Mouse (Mus musculus) CH12.LX (cell line): ENCODE measurements around the gene Ccdc144b. TPM values are rescaled to one million over a fixed set of nuclear protein-coding genes. Genes with fewer than 3 reads are reported as not detected.
A peak's percentile ranks its signal among the peaks of the same experiment; 100 is the strongest.

Experiments used
- DNase-seq: peaks from one replicate; pipeline ENCODE4 v3.0.0-alpha.2; 2013; ENCODE audit errors: extremely low read depth
- H3K27ac ChIP-seq: 2 replicates; pipeline ENCODE4 v1.5.1; 2012; ENCODE audit warnings: low read depth, mild to moderate bottlenecking, control low read depth, moderate library complexity; ENCODE audit not compliant: insufficient read depth
- H3K27me3 ChIP-seq: replicated peaks from 2 replicates; pipeline ENCODE3; 2012; ENCODE audit warnings: inconsistent platforms
- H3K36me3 ChIP-seq, 2 experiments: replicated peaks in 1 of 2; 2 replicates each; pipeline versions ENCODE3 to v1.6.1; 2012; ENCODE audit warnings: inconsistent platforms in 1 of 2, low read length in 1 of 2, mild to moderate bottlenecking in 1 of 2, mixed read lengths in 1 of 2, moderate library complexity in 1 of 2; ENCODE audit not compliant: control insufficient read depth in 1 of 2, insufficient read depth in 1 of 2
- H3K4me1 ChIP-seq, 2 experiments: 2 replicates each; pipeline ENCODE4 v1.6.1; 2012; ENCODE audit warnings: inconsistent platforms in 1 of 2, moderate library complexity in 1 of 2; ENCODE audit not compliant: insufficient read depth in 2 of 2, control insufficient read depth in 1 of 2
- H3K4me2 ChIP-seq: 2 replicates; pipeline ENCODE4 v1.6.1; 2012; ENCODE audit warnings: low read depth, mild to moderate bottlenecking, control low read depth; ENCODE audit not compliant: poor library complexity, insufficient read depth, severe bottlenecking
- H3K4me3 ChIP-seq, 3 experiments: fragments of 150-350 bp in 1 of 3; sonication (generic) in 1 of 3; replicated peaks in 1 of 3; 2 replicates each; pipeline versions ENCODE3 to v1.5.1; 2011 to 2012; ENCODE audit warnings: low read depth in 2 of 3, low read length in 2 of 3, mild to moderate bottlenecking in 2 of 3, moderate library complexity in 2 of 3, control low read depth in 1 of 3, improper control_type of control experiment in 1 of 3, inconsistent platforms in 1 of 3, mixed read lengths in 1 of 3; ENCODE audit not compliant: poor library complexity in 1 of 3
- H3K79me2 ChIP-seq: replicated peaks from 2 replicates; pipeline ENCODE4 v1.6.1; 2012; ENCODE audit warnings: mild to moderate bottlenecking, moderate library complexity; ENCODE audit not compliant: control insufficient read depth, poor library complexity, insufficient read depth, severe bottlenecking; ENCODE audit errors: extremely low read depth
- H3K9ac ChIP-seq: 2 replicates; pipeline ENCODE4 v1.6.1; 2012; ENCODE audit warnings: low read depth, mild to moderate bottlenecking, control low read depth, moderate library complexity; ENCODE audit not compliant: insufficient read depth
- H3K9me3 ChIP-seq: replicated peaks from 2 replicates; pipeline ENCODE3; 2012; ENCODE audit warnings: low read length, inconsistent platforms, mixed read lengths
- CHD1 ChIP-seq: IDR thresholded peaks from 2 replicates; pipeline ENCODE4 v1.6.1; 2012; ENCODE audit warnings: low read depth, low read length, improper control_type of control experiment, inconsistent platforms
- CTCF ChIP-seq, 2 experiments: IDR thresholded peaks in 1 of 2; conservative IDR thresholded peaks in 1 of 2; 2 replicates each; pipeline ENCODE4 v1.5.1; 2011 to 2012; ENCODE audit warnings: low read depth in 2 of 2, low read length in 2 of 2, improper control_type of control experiment in 1 of 2, inconsistent platforms in 1 of 2, mild to moderate bottlenecking in 1 of 2, moderate library complexity in 1 of 2
- E2F4 ChIP-seq: IDR thresholded peaks from 2 replicates; pipeline ENCODE4 v1.6.1; 2011; ENCODE audit warnings: low read depth, low read length, improper control_type of control experiment; ENCODE audit not compliant: insufficient replicate concordance
- ELF1 ChIP-seq: IDR thresholded peaks from 2 replicates; pipeline ENCODE4 v1.6.1; 2014; ENCODE audit warnings: low read depth, mild to moderate bottlenecking, inconsistent platforms, low read length, improper control_type of control experiment
- EP300 ChIP-seq: IDR thresholded peaks from 2 replicates; pipeline ENCODE4 v1.6.1; 2011; ENCODE audit warnings: low read length, improper control_type of control experiment
- GABPA ChIP-seq: IDR thresholded peaks from 2 replicates; pipeline ENCODE4 v1.6.1; 2012; ENCODE audit warnings: low read depth, low read length, improper control_type of control experiment, inconsistent platforms; ENCODE audit not compliant: insufficient replicate concordance
- IRF4 ChIP-seq: IDR thresholded peaks from 2 replicates; pipeline ENCODE4 v1.6.1; 2014; ENCODE audit warnings: low read depth, mild to moderate bottlenecking, inconsistent platforms, low read length, improper control_type of control experiment
- JUN ChIP-seq: IDR thresholded peaks from 2 replicates; pipeline ENCODE4 v1.6.1; 2011; ENCODE audit warnings: low read depth, mild to moderate bottlenecking, low read length, improper control_type of control experiment, moderate library complexity; ENCODE audit not compliant: insufficient read depth
- MAFK ChIP-seq: IDR thresholded peaks from 2 replicates; pipeline ENCODE4 v1.6.1; 2011; ENCODE audit warnings: low read length, improper control_type of control experiment; ENCODE audit not compliant: insufficient replicate concordance
- MEF2A ChIP-seq: IDR thresholded peaks from 2 replicates; pipeline ENCODE4 v1.6.1; 2014; ENCODE audit warnings: low read depth, mild to moderate bottlenecking, inconsistent platforms, low read length, improper control_type of control experiment, borderline replicate concordance
- NELFE ChIP-seq: IDR thresholded peaks from 2 replicates; pipeline ENCODE4 v1.6.1; 2011; ENCODE audit warnings: low read depth, low read length, improper control_type of control experiment
- NRF1 ChIP-seq: IDR thresholded peaks from 2 replicates; pipeline ENCODE4 v1.6.1; 2014; ENCODE audit warnings: low read depth, mild to moderate bottlenecking, inconsistent platforms, low read length, improper control_type of control experiment, moderate library complexity
- PAX5 ChIP-seq: IDR thresholded peaks from 2 replicates; pipeline ENCODE4 v1.6.1; 2012; ENCODE audit warnings: low read length, inconsistent platforms, mixed read lengths
- RAD21 ChIP-seq: IDR thresholded peaks from 2 replicates; pipeline ENCODE4 v1.6.1; 2011; ENCODE audit warnings: low read depth, mild to moderate bottlenecking, low read length, improper control_type of control experiment, moderate library complexity
- RCOR1 ChIP-seq: conservative IDR thresholded peaks from 2 replicates; pipeline ENCODE4 v1.6.1; 2012; ENCODE audit warnings: low read depth, mild to moderate bottlenecking, inconsistent platforms, low read length, improper control_type of control experiment
- SMC3 ChIP-seq: IDR thresholded peaks from 2 replicates; pipeline ENCODE4 v1.6.1; 2011; ENCODE audit warnings: low read depth, low read length, improper control_type of control experiment
- TCF12 ChIP-seq: IDR thresholded peaks from 2 replicates; pipeline ENCODE4 v1.6.1; 2014; ENCODE audit warnings: low read depth, mild to moderate bottlenecking, inconsistent platforms, low read length, improper control_type of control experiment
- UBTF ChIP-seq: IDR thresholded peaks from 2 replicates; pipeline ENCODE4 v1.6.1; 2012; ENCODE audit warnings: low read depth, mild to moderate bottlenecking, inconsistent platforms, low read length, improper control_type of control experiment, moderate library complexity
- USF2 ChIP-seq: conservative IDR thresholded peaks from 2 replicates; pipeline ENCODE4 v1.6.1; 2011; ENCODE audit warnings: low read depth, low read length, improper control_type of control experiment
- ZC3H11A ChIP-seq: IDR thresholded peaks from 2 replicates; pipeline ENCODE4 v1.6.1; 2012; ENCODE audit warnings: low read depth, mild to moderate bottlenecking, inconsistent platforms, low read length, improper control_type of control experiment
- dilution Hi-C: fragments of 300-500 bp; cut with MboI; formaldehyde crosslinking; loops from 2 replicates; pipeline ENCODE4 v1.14.3; 2020; ENCODE audit warnings: low sequenced_read_pairs; ENCODE audit not compliant: extremely low pct_unique_long_range_greater_than_20kb, extremely low pct_ligation_motif_present
- in situ Hi-C: fragments of 300-500 bp; cut with MboI; formaldehyde crosslinking; loops from 3 replicates; pipeline ENCODE4 v1.14.3; 2019; ENCODE audit warnings: low sequenced_read_pairs, low pct_ligation_motif_present, low pct_unique_long_range_greater_than_20kb, mixed read lengths
- polyA plus RNA-seq: library from polyadenylated mRNA; unstranded; fragments of >175 nt; gene quantifications from 2 replicates; pipeline ENCODE4 v1.2.1, GENCODE M21; 2012; ENCODE audit warnings: low read depth; ENCODE audit not compliant: insufficient read length
- total RNA-seq, 2 experiments: library from RNA; depleted of rRNA; stranded (reverse); fragments of 300-350 nt in 1 of 2; fragments of >200 nt in 1 of 2; gene quantifications; 2 replicates each; pipeline ENCODE4 v1.2.3; 2012 to 2014

Ccdc144b gene
- total and polyA plus RNA-seq, 3 experiments = 0.10 TPM; not detected in 2

DNA sequence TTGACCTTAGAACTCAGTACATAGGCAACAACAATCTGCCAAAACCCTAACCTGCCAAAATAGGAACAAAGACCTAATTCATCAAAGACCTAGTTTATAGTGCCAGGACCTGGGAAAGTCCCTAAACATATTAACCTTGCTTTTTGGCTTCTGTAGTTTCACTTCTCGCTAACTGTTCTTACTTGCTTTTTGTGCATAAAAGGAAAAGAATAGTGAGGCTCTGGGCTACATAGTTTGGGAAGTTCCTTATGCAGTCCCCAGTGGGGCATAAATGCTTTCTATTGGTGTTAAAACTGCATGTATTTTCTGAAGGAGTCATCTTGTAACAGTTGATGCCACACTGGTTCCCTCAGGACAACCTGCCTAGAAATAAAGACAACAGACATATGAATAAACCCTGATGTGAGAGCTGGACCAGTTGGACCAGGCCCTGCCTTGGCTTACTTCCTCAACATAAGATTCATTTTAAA, 11.3 kb upstream of the Ccdc144b start (continued):
- TF ChIP-seq GABPA (no peak), ELF1 (peak; percentile 31; the same call in 1 of the 2 replicates), NELFE (no peak), EP300 (peak; percentile 83), MAFK (no peak), SMC3 (no peak), IRF4 (peak; percentile 92)

- H3K4me3 ChIP-seq = peak overlapping the region in 1 of 3 experiments; percentile 17
- H3K27me3 ChIP-seq = no peaks in the 10 kb centered on the region
- H3K36me3 ChIP-seq = no peaks in the 10 kb centered on the region
- peaks cover 5 to 33% of the 10 kb centered on the region in 2 experiments; a peak in 3 of 4 replicates for H3K4me1 ChIP-seq
- dilution Hi-C loops (no loop called here), in situ Hi-C loops (loop anchor here (10.0 kb wide), 1 partner anchor 365 kb away; no protein-coding TSS in a partner anchor)
- peak; percentile 77 for DNase-seq
- peak overlapping the region; percentile 63 for H3K9ac ChIP-seq
- H3K27ac ChIP-seq = no peak overlapping the region
- no peaks in the 10 kb centered on the region for H3K79me2 ChIP-seq
- H3K9me3 ChIP-seq = no peaks in the 10 kb centered on the region
- H3K4me2 ChIP-seq = peak overlapping the region; percentile 90
- TF ChIP-seq CHD1 (no peak), TCF12 (no peak), USF2 (no peak), SMC3 (peak; percentile 87), E2F4 (no peak), IRF4 (peak; percentile 63), RAD21 (peak; percentile 84), MEF2A (0 out of 2 replicates have a peak, but pooled peaks have one; percentile 1), UBTF (no peak), RCOR1 (no peak), CTCF (conservative IDR thresholded peaks at IDR 0.05 in 1 of 2, IDR thresholded peaks at IDR 0.05 in 1 of 2; ENCODE audit: low read depth in 2 of 2, low read length in 2 of 2) (peak; percentile 23 to 90; a peak in 3 of 4 replicates), ZC3H11A (no peak), NRF1 (no peak), JUN (no peak), ELF1 (peak; percentile 20; the same call in 1 of the 2 replicates), PAX5 (no peak)
- TF ChIP-seq, all 38 proteins: peak for 6
These were observed 6.9 kb upstream of the Ccdc144b start for GRCm38 (mm10) chr3:36060096-36060850.
